Mouse (Mus musculus): ENCODE measurements around the gene Acads.

- TF ChIP-seq TAL1 (IDR thresholded peaks at IDR 0.05; ENCODE audit: low read length) (no peak), GATA1 (IDR thresholded peaks at IDR 0.05; ENCODE audit: low read length) (no peak)
These were observed 27.6 kb upstream of the Acads start for GRCm38 (mm10) chr5:115146747-115147130.

Data from erythroblast, embryonic 14.5 days (primary cell).